Mouse (Mus musculus) CH12.LX (cell line): Measurements from ENCODE around the gene Dglucy. TPM values are rescaled to one million over a fixed set of nuclear protein-coding genes. Genes with fewer than 3 reads are reported as not detected.

Source experiments
- DNase-seq: peaks from one replicate; pipeline ENCODE4 v3.0.0-alpha.2; 2013; ENCODE audit errors: extremely low read depth
- H3K27ac ChIP-seq: 2 replicates; pipeline ENCODE4 v1.5.1; 2012; ENCODE audit warnings: low read depth, mild to moderate bottlenecking, control low read depth, moderate library complexity; ENCODE audit not compliant: insufficient read depth
- H3K27me3 ChIP-seq: replicated peaks from 2 replicates; pipeline ENCODE3; 2012; ENCODE audit warnings: inconsistent platforms
- H3K36me3 ChIP-seq, 2 experiments: replicated peaks in 1 of 2; 2 replicates each; pipeline versions ENCODE3 to v1.6.1; 2012; ENCODE audit warnings: inconsistent platforms in 1 of 2, low read length in 1 of 2, mild to moderate bottlenecking in 1 of 2, mixed read lengths in 1 of 2, moderate library complexity in 1 of 2; ENCODE audit not compliant: control insufficient read depth in 1 of 2, insufficient read depth in 1 of 2
- H3K4me1 ChIP-seq, 2 experiments: 2 replicates each; pipeline ENCODE4 v1.6.1; 2012; ENCODE audit warnings: inconsistent platforms in 1 of 2, moderate library complexity in 1 of 2; ENCODE audit not compliant: insufficient read depth in 2 of 2, control insufficient read depth in 1 of 2
- H3K4me2 ChIP-seq: 2 replicates; pipeline ENCODE4 v1.6.1; 2012; ENCODE audit warnings: low read depth, mild to moderate bottlenecking, control low read depth; ENCODE audit not compliant: poor library complexity, insufficient read depth, severe bottlenecking
- H3K4me3 ChIP-seq, 3 experiments: fragments of 150-350 bp in 1 of 3; sonication (generic) in 1 of 3; replicated peaks in 1 of 3; 2 replicates each; pipeline versions ENCODE3 to v1.5.1; 2011 to 2012; ENCODE audit warnings: low read depth in 2 of 3, low read length in 2 of 3, mild to moderate bottlenecking in 2 of 3, moderate library complexity in 2 of 3, control low read depth in 1 of 3, improper control_type of control experiment in 1 of 3, inconsistent platforms in 1 of 3, mixed read lengths in 1 of 3; ENCODE audit not compliant: poor library complexity in 1 of 3
- H3K79me2 ChIP-seq: replicated peaks from 2 replicates; pipeline ENCODE4 v1.6.1; 2012; ENCODE audit warnings: mild to moderate bottlenecking, moderate library complexity; ENCODE audit not compliant: control insufficient read depth, poor library complexity, insufficient read depth, severe bottlenecking; ENCODE audit errors: extremely low read depth
- H3K9ac ChIP-seq: 2 replicates; pipeline ENCODE4 v1.6.1; 2012; ENCODE audit warnings: low read depth, mild to moderate bottlenecking, control low read depth, moderate library complexity; ENCODE audit not compliant: insufficient read depth
- H3K9me3 ChIP-seq: replicated peaks from 2 replicates; pipeline ENCODE3; 2012; ENCODE audit warnings: low read length, inconsistent platforms, mixed read lengths
- CHD1 ChIP-seq: IDR thresholded peaks from 2 replicates; pipeline ENCODE4 v1.6.1; 2012; ENCODE audit warnings: low read depth, low read length, improper control_type of control experiment, inconsistent platforms
- E2F4 ChIP-seq: IDR thresholded peaks from 2 replicates; pipeline ENCODE4 v1.6.1; 2011; ENCODE audit warnings: low read depth, low read length, improper control_type of control experiment; ENCODE audit not compliant: insufficient replicate concordance
- ELF1 ChIP-seq: IDR thresholded peaks from 2 replicates; pipeline ENCODE4 v1.6.1; 2014; ENCODE audit warnings: low read depth, mild to moderate bottlenecking, inconsistent platforms, low read length, improper control_type of control experiment
- EP300 ChIP-seq: IDR thresholded peaks from 2 replicates; pipeline ENCODE4 v1.6.1; 2011; ENCODE audit warnings: low read length, improper control_type of control experiment
- IRF4 ChIP-seq: IDR thresholded peaks from 2 replicates; pipeline ENCODE4 v1.6.1; 2014; ENCODE audit warnings: low read depth, mild to moderate bottlenecking, inconsistent platforms, low read length, improper control_type of control experiment
- JUN ChIP-seq: IDR thresholded peaks from 2 replicates; pipeline ENCODE4 v1.6.1; 2011; ENCODE audit warnings: low read depth, mild to moderate bottlenecking, low read length, improper control_type of control experiment, moderate library complexity; ENCODE audit not compliant: insufficient read depth
- JUND ChIP-seq: conservative IDR thresholded peaks from 2 replicates; pipeline ENCODE4 v1.6.1; 2011; ENCODE audit warnings: low read depth, low read length, improper control_type of control experiment
- MAFK ChIP-seq: IDR thresholded peaks from 2 replicates; pipeline ENCODE4 v1.6.1; 2011; ENCODE audit warnings: low read length, improper control_type of control experiment; ENCODE audit not compliant: insufficient replicate concordance
- MXI1 ChIP-seq: IDR thresholded peaks from 2 replicates; pipeline ENCODE4 v1.6.1; 2011; ENCODE audit warnings: mild to moderate bottlenecking, low read depth, low read length, improper control_type of control experiment
- MYC ChIP-seq: IDR thresholded peaks from 2 replicates; pipeline ENCODE4 v1.6.1; 2011; ENCODE audit warnings: low read depth, mild to moderate bottlenecking, improper control_type of control experiment, low read length
- RAD21 ChIP-seq: IDR thresholded peaks from 2 replicates; pipeline ENCODE4 v1.6.1; 2011; ENCODE audit warnings: low read depth, mild to moderate bottlenecking, low read length, improper control_type of control experiment, moderate library complexity
- RCOR1 ChIP-seq: conservative IDR thresholded peaks from 2 replicates; pipeline ENCODE4 v1.6.1; 2012; ENCODE audit warnings: low read depth, mild to moderate bottlenecking, inconsistent platforms, low read length, improper control_type of control experiment
- SIN3A ChIP-seq: IDR thresholded peaks from 2 replicates; pipeline ENCODE4 v1.6.1; 2012; ENCODE audit warnings: low read length, improper control_type of control experiment, inconsistent platforms
- UBTF ChIP-seq: IDR thresholded peaks from 2 replicates; pipeline ENCODE4 v1.6.1; 2012; ENCODE audit warnings: low read depth, mild to moderate bottlenecking, inconsistent platforms, low read length, improper control_type of control experiment, moderate library complexity
- USF1 ChIP-seq: IDR thresholded peaks from 2 replicates; pipeline ENCODE4 v1.6.1; 2014; ENCODE audit warnings: low read depth, mild to moderate bottlenecking, inconsistent platforms, low read length, improper control_type of control experiment
- USF2 ChIP-seq: conservative IDR thresholded peaks from 2 replicates; pipeline ENCODE4 v1.6.1; 2011; ENCODE audit warnings: low read depth, low read length, improper control_type of control experiment
- ZC3H11A ChIP-seq: IDR thresholded peaks from 2 replicates; pipeline ENCODE4 v1.6.1; 2012; ENCODE audit warnings: low read depth, mild to moderate bottlenecking, inconsistent platforms, low read length, improper control_type of control experiment
- ZKSCAN1 ChIP-seq: IDR thresholded peaks from 2 replicates; pipeline ENCODE4 v1.6.1; 2012; ENCODE audit warnings: low read depth, inconsistent platforms, low read length, improper control_type of control experiment, borderline replicate concordance
- ZMIZ1 ChIP-seq: IDR thresholded peaks from 2 replicates; pipeline ENCODE4 v1.6.1; 2012; ENCODE audit warnings: low read depth, mild to moderate bottlenecking, inconsistent platforms, low read length, improper control_type of control experiment
- ZNF384 ChIP-seq: IDR thresholded peaks from 2 replicates; pipeline ENCODE4 v1.6.1; 2012; ENCODE audit warnings: low read depth, low read length, improper control_type of control experiment, inconsistent platforms
- dilution Hi-C: fragments of 300-500 bp; cut with MboI; formaldehyde crosslinking; loops from 2 replicates; pipeline ENCODE4 v1.14.3; 2020; ENCODE audit warnings: low sequenced_read_pairs; ENCODE audit not compliant: extremely low pct_unique_long_range_greater_than_20kb, extremely low pct_ligation_motif_present
- in situ Hi-C: fragments of 300-500 bp; cut with MboI; formaldehyde crosslinking; loops from 3 replicates; pipeline ENCODE4 v1.14.3; 2019; ENCODE audit warnings: low sequenced_read_pairs, low pct_ligation_motif_present, low pct_unique_long_range_greater_than_20kb, mixed read lengths
- polyA plus RNA-seq: library from polyadenylated mRNA; unstranded; fragments of >175 nt; gene quantifications from 2 replicates; pipeline ENCODE4 v1.2.1, GENCODE M21; 2012; ENCODE audit warnings: low read depth; ENCODE audit not compliant: insufficient read length
- total RNA-seq, 2 experiments: library from RNA; depleted of rRNA; stranded (reverse); fragments of 300-350 nt in 1 of 2; fragments of >200 nt in 1 of 2; gene quantifications; 2 replicates each; pipeline ENCODE4 v1.2.3; 2012 to 2014

Dglucy gene
- total and polyA plus RNA-seq, 3 experiments = 5.5 to 20.6 (median 10.1) TPM

GRCm38 (mm10) chr12:100931653-100932052, 152.8 kb downstream of the Dglucy start:
- H3K27me3 ChIP-seq = no peaks in the 10 kb centered on the region
- peaks cover 82 to 95% of the 10 kb centered on the region in 2 experiments for H3K36me3 ChIP-seq
- H3K9me3 ChIP-seq = peaks cover 14% of the 10 kb centered on the region
- H3K9ac ChIP-seq = no peak overlapping the region
- no peak for DNase-seq
- in situ Hi-C loops = no loop called here
- H3K27ac ChIP-seq = no peak overlapping the region
- no peaks in the 10 kb centered on the region for H3K79me2 ChIP-seq
- no peak for TF ChIP-seq CHD1
- TF ChIP-seq MAFK = peak; percentile 85
- TF ChIP-seq, all 38 proteins: peak for 1
- Histone ChIP-seq H3K4me1 (peaks cover 5 to 33% of the 10 kb centered on the region in 2 experiments), H3K4me2 (no peak overlapping the region), H3K4me3 (no peak overlapping the region)
- dilution Hi-C loops = no loop called here

- no peak overlapping the region for H3K4me2 ChIP-seq
- H3K9ac ChIP-seq = no peak overlapping the region
- H3K79me2 ChIP-seq = no peaks in the 10 kb centered on the region
- no peak for TF ChIP-seq EP300
- no peak for TF ChIP-seq ZC3H11A
- TF ChIP-seq USF2 = no peak
- no peak for TF ChIP-seq ZKSCAN1
- no peak for TF ChIP-seq SIN3A
- no peak for TF ChIP-seq E2F4
- TF ChIP-seq ELF1 = no peak
- TF ChIP-seq JUND = no peak
- no peak for TF ChIP-seq JUN
- no peak for TF ChIP-seq MYC
- TF ChIP-seq ZMIZ1 = no peak
- TF ChIP-seq MXI1 = no peak
- TF ChIP-seq IRF4 = no peak
- no peak for TF ChIP-seq RAD21
- no peak for TF ChIP-seq ZNF384
- TF ChIP-seq MAFK = no peak
- TF ChIP-seq RCOR1 = no peak
- no peak for TF ChIP-seq UBTF
- TF ChIP-seq USF1 = no peak
- TF ChIP-seq, all 38 proteins: peak for 0
- in situ Hi-C loops = no loop called here
- Histone ChIP-seq H3K27me3 (no peaks in the 10 kb centered on the region), H3K27ac (no peak overlapping the region), H3K4me1 (peaks cover 0 to 41% of the 10 kb centered on the region in 2 experiments; a peak in 2 of 4 replicates), H3K9me3 (peaks cover 5% of the 10 kb centered on the region), H3K4me3 (no peak overlapping the region), H3K36me3 (peaks cover 80 to 96% of the 10 kb centered on the region in 2 experiments)
- dilution Hi-C loops = no loop called here
- DNase-seq = no peak
These were observed 155.9 kb downstream of the Dglucy start for GRCm38 (mm10) chr12:100934796-100935195.
